Mouse (Mus musculus) right cerebral cortex, adult 2 months (tissue): ENCODE data around the gene Epp13.
"Not testable (repeated sequence)": the region's sequence is repeated elsewhere in the genome, so short reads cannot be mapped to it uniquely, and the experiment has no call there.

Experiments used
- DNase-seq, 2 experiments: peaks; one replicate each; pipeline ENCODE4 v3.0.0; 2021 to 2022; ENCODE audit warnings: low spot score in 2 of 2

Epp13 gene

GRCm38 (mm10) chr7:6252410-6252809 is at the start of gene Epp13:
TSS of gene Epp13 (plus strand) at chr7:6252710.
- DNase-seq, result no peak

GRCm38 (mm10) chr7:6204200-6204599 is 48.3 kb upstream of the Epp13 start:
- DNase-seq, result no peak

GRCm38 (mm10) chr7:6213144-6213543 is 39.4 kb upstream of the Epp13 start:
- DNase-seq, result no peak

- not testable (repeated sequence) for DNase-seq
These were observed 37.8 kb upstream of the Epp13 start for GRCm38 (mm10) chr7:6214691-6215090.

- DNase-seq, result no peak
These were observed 32.4 kb upstream of the Epp13 start for GRCm38 (mm10) chr7:6220147-6220546.

GRCm38 (mm10) chr7:6221978-6222377 is 30.5 kb upstream of the Epp13 start, which contains the start of gene Zscan5b:
TSS of gene Zscan5b (plus strand) at chr7:6222278.
- no peak for DNase-seq

GRCm38 (mm10) chr7:6228491-6228890 is 24.0 kb upstream of the Epp13 start:
- DNase-seq, result peak in 1 of 2 experiments; percentile 1

GRCm38 (mm10) chr7:6239787-6240186 is 12.7 kb upstream of the Epp13 start:
- DNase-seq, result no peak

- DNase-seq, result peak; percentile 13 to 29
These were observed 11.6 kb upstream of the Epp13 start for GRCm38 (mm10) chr7:6240841-6241425.

- no peak for DNase-seq
These were observed 7.9 kb upstream of the Epp13 start for GRCm38 (mm10) chr7:6244361-6245292.

- no peak for DNase-seq
These were observed 1.9 kb downstream of the Epp13 start for GRCm38 (mm10) chr7:6254451-6254850.

GRCm38 (mm10) chr7:6257386-6257785 is 4.9 kb downstream of the Epp13 start:
- no peak for DNase-seq

GRCm38 (mm10) chr7:6258232-6259220 is 6.0 kb downstream of the Epp13 start:
- DNase-seq, result no peak

GRCm38 (mm10) chr7:6260004-6260403 is 7.5 kb downstream of the Epp13 start:
- DNase-seq, result not testable (repeated sequence)

- DNase-seq, result no peak
These were observed 9.6 kb downstream of the Epp13 start for GRCm38 (mm10) chr7:6262120-6262519.

- no peak for DNase-seq
These were observed 10.5 kb downstream of the Epp13 start for GRCm38 (mm10) chr7:6262984-6263383.

GRCm38 (mm10) chr7:6265695-6266094 is 13.2 kb downstream of the Epp13 start:
- no peak for DNase-seq

GRCm38 (mm10) chr7:6277906-6278305 is 25.4 kb downstream of the Epp13 start:
- DNase-seq, result no peak

- DNase-seq, result peak; percentile 85 to 87
These were observed 30.2 kb downstream of the Epp13 start for GRCm38 (mm10) chr7:6282749-6283148.

GRCm38 (mm10) chr7:6283451-6284075 is 31.1 kb downstream of the Epp13 start:
- peak; percentile 88 to 93 for DNase-seq

- no peak for DNase-seq
These were observed 32.0 kb downstream of the Epp13 start for GRCm38 (mm10) chr7:6284442-6285012.
